Mouse (Mus musculus) neural tube, embryonic 10.5 days (tissue): ENCODE results near the gene Eif4e3.
A peak's percentile ranks its signal among the peaks of the same experiment; 100 is the strongest.

Experiments used
- DNase-seq: peaks from one replicate; pipeline ENCODE4 v3.0.0-alpha.2; 2017; ENCODE audit warnings: low spot score; ENCODE audit errors: extremely low spot score

The Eif4e3 gene

DNA sequence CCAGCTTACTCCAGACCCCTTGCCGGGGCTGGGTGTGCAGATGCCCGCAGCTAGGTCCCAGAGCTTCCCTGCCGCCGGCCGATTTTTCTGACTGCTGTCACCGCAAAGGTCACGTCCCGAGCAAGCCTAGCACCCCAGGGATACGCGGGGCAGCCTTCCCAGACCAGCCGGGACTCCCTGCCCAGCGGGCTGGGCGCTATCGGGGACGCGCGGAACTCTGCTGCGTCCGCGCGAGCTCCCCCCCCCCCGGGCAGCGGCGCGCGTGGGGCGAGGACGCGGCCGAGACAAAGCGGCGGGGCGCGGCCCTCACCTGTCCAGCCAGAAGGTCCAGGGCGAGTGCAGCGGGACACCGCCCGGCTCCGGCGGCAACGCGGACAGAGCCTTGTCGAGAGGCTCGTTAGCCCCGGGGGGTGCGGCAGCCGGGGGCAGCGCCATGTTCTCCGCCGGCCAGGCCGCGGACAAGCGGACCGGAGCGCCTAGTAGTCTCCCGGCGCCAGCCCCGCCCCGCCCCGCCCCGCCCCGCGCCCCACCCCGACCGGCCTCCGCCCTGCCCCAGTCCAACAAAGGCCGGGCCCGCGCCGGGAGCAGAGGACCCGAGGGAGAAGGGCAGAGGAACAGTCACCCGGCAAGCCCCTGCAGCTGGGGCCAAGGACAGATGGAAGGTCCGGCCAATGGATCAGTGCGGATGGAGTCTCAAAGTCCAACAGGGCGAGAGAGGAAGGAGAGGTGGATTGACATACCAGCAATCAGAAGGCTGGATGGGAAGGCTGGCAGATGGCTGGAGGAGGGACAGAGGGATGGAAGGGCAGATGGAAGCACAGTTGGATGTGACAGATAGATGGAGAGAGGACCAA, at the start of gene Eif4e3, which contains the start of gene Gm20696:
Gene Eif4e3, minus strand, starts transcription at position 454 of the 854 bp plus-strand sequence.
Gene Gm20696, minus strand, starts transcription at position 480 of the 854 bp plus-strand sequence.
- peak; percentile 86 for DNase-seq

GRCm38 (mm10) chr6:99715913-99716312, 49.3 kb upstream of the Eif4e3 start:
- DNase-seq: no peak

- no peak for DNase-seq
Measured at GRCm38 (mm10) chr6:99715191-99715590, 48.6 kb upstream of the Eif4e3 start.

GRCm38 (mm10) chr6:99713256-99713655, 46.7 kb upstream of the Eif4e3 start:
- DNase-seq: no peak

GRCm38 (mm10) chr6:99711576-99712101, 45.1 kb upstream of the Eif4e3 start:
- DNase-seq: no peak

DNA sequence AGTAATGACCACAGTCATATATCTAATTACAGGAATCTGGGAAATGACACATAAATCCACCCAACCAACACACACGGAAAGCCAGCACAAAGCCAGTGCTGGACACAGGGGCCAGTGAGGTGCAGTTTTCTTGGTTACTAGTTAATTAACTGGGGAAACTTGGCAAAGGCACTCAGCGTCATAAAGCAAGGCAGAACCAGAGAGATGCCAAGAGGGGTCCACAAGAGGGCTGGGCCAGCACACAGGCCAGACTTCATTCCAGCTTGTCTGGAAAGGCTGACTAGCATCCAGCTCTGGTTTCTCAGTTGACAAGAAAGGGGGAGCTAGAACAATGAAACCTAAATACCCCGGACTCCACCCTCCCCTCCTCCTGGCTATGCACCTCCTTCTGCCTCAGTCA, 33.9 kb upstream of the Eif4e3 start:
- no peak for DNase-seq

GRCm38 (mm10) chr6:99692916-99693841, 26.6 kb upstream of the Eif4e3 start:
- DNase-seq: peak; percentile 68

- peak; percentile 75 for DNase-seq
Measured at GRCm38 (mm10) chr6:99692206-99692915, 25.8 kb upstream of the Eif4e3 start, which contains the start of gene Gpr27. Gpr27 (plus strand) TSS chr6:99692679.

DNA sequence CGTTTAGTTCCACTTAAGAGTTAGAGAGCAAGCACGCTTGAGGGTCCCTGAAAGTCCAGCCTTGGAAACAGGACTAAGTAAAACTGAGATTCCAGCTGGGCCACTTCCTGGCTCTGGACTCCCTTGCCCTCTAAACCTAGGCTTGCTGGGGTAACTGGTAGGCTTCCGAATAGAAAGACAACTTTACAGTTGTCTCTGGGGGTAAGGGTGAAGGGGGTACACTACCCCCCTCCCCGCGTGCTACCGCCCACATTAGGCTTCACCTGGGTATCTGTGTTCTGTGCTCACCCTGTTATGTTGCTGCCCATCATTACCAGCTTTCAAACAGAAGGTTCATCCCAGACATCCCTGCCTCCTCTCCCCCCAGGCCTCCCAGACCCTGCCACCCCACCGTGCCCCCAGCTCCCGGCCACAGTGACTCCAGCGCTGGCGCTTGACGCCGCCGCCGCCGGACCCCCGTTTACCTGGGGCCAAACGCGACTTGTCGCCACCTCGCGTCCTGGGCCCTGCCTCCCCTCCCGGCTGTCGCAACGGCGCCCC, 25.2 kb upstream of the Eif4e3 start:
- no peak for DNase-seq

GRCm38 (mm10) chr6:99688513-99688912, 21.9 kb upstream of the Eif4e3 start:
- no peak for DNase-seq

GRCm38 (mm10) chr6:99684899-99685298, 18.3 kb upstream of the Eif4e3 start:
- no peak for DNase-seq

DNA sequence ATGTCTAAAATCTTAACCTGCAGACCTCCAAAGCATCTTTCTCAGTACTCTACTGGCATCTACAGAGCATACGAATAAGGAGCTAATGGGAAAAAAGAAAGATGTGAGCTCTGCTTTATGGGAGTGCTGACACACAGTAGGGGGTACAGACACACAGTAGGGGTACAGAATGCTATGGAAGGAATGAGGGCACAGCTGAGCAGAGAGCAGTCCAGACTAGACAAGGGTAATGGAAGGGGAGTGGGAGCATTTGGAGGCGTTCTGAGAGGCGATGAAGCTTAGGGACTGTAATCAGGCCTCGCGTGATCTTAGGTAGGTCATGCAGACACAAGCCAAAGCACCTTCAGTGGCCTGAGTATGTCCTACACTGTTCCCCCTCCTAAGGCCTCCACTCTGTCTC, 17.4 kb upstream of the Eif4e3 start:
- no peak for DNase-seq

DNA sequence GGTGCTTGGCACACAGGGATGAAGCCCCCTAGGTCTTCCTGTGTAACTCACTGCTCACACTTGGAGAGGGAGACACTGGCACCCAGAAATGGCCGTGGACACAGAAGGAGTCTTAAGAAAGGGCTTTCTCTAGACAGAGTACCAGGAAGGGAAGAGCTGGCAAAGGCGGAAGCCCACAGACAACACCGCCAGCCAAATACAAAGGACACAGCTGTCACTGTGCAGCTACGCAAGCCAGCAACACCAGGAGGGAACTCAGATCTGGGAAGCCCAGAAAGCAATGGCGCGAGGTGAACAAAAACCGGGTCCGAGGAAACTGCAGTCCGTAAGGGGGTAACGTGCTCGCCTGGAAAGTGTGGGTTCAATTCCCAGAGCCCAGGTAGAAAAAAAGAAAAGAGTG, 11.5 kb upstream of the Eif4e3 start:
- DNase-seq: no peak

- no peak for DNase-seq
Measured at GRCm38 (mm10) chr6:99677325-99677724, 10.8 kb upstream of the Eif4e3 start.

DNA sequence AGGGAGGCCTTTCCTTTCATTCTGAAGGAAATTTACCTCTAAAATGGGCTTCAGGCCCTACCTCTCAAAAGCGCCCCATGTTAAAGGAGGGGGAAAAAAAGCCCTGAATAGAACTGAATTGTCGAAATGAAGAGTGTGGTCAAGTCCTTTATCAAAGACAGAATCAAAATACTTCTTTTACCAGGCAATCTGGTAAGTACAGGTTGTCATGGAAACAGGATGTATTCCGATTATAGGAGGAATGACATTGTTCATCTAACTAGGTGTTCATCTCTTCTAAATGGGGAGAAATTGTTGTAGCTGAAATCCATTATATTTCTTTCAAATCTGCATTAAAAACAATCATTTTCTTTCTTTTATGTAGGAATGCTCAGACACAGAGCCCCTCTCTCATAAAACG, 7.9 kb upstream of the Eif4e3 start:
- no peak for DNase-seq

GRCm38 (mm10) chr6:99671768-99672167, 5.2 kb upstream of the Eif4e3 start:
- DNase-seq: no peak

DNA sequence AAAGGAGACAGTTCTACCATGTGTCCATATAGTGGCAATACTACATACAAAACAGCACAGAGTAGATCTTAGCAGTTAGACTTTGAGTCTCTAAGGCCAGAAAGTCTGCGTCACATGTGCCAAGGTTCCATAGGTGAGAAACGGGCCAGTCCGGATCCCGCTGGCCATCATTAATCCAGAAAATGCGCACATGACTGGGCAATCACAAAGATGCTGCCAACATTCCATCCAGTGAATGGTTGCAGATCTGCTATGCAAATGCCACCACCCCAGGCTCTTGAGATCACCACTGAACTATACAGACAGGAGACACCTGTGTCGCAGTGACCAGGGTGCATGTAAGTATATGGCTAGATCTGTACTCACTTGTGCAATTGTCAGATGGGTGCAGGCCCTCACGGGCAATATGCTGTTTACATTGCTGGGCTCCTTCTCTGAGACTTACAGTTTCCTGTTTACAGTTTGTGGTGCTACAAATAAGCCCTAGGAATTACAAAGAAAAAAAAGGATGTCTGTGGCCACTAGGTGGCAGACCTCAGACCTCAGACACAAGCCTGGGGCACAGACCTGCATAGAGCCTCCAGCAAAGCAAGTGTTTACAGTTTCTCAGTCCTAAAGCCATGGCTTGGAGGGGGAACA, 4.0 kb upstream of the Eif4e3 start:
- DNase-seq: peak; percentile 61

- DNase-seq: no peak
Measured at GRCm38 (mm10) chr6:99669481-99670325, 3.1 kb upstream of the Eif4e3 start.

DNA sequence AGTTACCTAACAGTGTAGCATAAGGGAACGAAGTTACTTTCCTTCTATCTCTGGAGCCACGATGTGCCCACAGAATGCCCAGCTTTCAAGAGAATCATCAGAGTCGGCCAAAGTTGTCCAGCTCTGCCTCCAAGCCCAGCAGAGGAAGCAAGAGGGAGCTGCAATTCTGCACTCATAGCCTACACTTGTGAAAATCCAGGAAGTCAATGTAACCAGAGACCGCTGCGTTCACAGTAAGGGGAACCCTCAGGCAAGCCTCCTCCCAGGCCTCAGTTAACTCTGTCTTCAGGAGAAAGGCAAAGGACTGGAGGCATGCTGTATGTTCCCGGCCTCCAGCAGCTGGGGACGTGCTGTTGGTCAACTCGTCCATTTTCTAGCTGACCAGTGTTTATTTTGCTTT, 719 bp upstream of the Eif4e3 start:
- DNase-seq: no peak
